Mouse (Mus musculus): ENCODE data around the gene Ormdl3. TPM values are rescaled to one million over a fixed set of nuclear protein-coding genes. Genes with fewer than 3 reads are reported as not detected.

Ormdl3 gene
- polyA plus RNA-seq, 1 experiment from 2014 or later, result 12.4 TPM

- Histone ChIP-seq H3K27ac (no peak overlapping the region), H3K4me3 (ENCODE audit: inconsistent target) (no peak overlapping the region), H3K36me3 (ENCODE audit: inconsistent target) (peaks cover 15% of the 10 kb centered on the region; the same call in 1 of the 2 replicates), H3K79me2 (ENCODE audit: inconsistent target) (peaks cover 27% of the 10 kb centered on the region)
- 61% methylated on average over 11 of the region's 12 CpGs for WGBS (ENCODE audit: missing documents)
Observed at GRCm38 (mm10) chr11:98582551-98583264, 4.5 kb downstream of the Ormdl3 start.

GRCm38 (mm10) chr11:98582030-98582388 lies 5.2 kb downstream of the Ormdl3 start:
- Histone ChIP-seq H3K27ac (no peak overlapping the region), H3K4me3 (ENCODE audit: inconsistent target) (no peak overlapping the region), H3K36me3 (ENCODE audit: inconsistent target) (peaks cover 15% of the 10 kb centered on the region; the same call in 1 of the 2 replicates), H3K79me2 (ENCODE audit: inconsistent target) (peaks cover 27% of the 10 kb centered on the region)
- 69% methylated on average over 8 of the region's 8 CpGs for WGBS (ENCODE audit: missing documents)

DNA sequence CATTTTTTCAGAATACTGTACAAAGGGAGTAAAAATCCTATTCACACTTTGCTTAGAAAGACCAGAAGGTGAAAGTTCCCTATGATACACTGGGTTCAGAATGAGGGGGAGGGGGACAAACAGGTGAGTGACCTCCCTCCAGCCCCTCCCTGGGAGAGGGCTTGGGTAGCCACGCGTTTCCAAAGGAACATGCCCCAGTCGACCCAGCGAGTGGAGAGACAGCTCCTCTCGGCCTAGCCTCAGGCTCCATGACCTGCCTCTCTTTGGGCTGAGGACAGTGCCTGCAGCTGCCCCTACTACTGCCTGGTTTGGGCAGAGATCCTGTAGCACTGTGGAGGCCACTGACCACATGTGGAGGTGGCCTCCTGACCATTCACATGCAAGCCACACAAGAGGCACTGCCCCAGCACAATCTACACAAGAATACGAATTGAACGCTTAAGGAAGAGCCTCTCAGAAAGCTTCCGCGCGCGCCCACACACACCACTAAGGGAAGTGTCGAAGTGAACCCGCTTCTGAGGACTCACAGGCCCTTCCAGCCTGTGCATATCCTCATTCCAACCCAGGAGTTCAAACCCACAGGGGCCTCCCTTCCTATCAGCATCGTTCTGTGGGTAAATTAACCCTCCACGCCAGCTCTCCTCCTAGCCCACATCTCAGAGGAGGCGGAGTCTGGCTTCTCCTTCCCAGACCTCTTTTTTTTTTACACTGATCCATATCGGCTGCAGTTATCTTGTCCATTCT lies 5.7 kb downstream of the Ormdl3 start:
- Histone ChIP-seq H3K36me3 (ENCODE audit: inconsistent target) (peaks cover 15% of the 10 kb centered on the region; the same call in 1 of the 2 replicates), H3K27ac (no peak overlapping the region), H3K79me2 (ENCODE audit: inconsistent target) (peaks cover 23% of the 10 kb centered on the region), H3K4me3 (ENCODE audit: inconsistent target) (no peak overlapping the region)
- 46% methylated on average over 16 of the region's 17 CpGs for WGBS (ENCODE audit: missing documents)

- WGBS (ENCODE audit: missing documents), result 63% methylated on average over 15 of the region's 16 CpGs
- Histone ChIP-seq H3K4me3 (ENCODE audit: inconsistent target) (no peak overlapping the region), H3K36me3 (ENCODE audit: inconsistent target) (peaks cover 15% of the 10 kb centered on the region; the same call in 1 of the 2 replicates), H3K79me2 (ENCODE audit: inconsistent target) (peaks cover 14% of the 10 kb centered on the region), H3K27ac (no peak overlapping the region)
Observed at GRCm38 (mm10) chr11:98580301-98581121, 6.7 kb downstream of the Ormdl3 start.

DNA sequence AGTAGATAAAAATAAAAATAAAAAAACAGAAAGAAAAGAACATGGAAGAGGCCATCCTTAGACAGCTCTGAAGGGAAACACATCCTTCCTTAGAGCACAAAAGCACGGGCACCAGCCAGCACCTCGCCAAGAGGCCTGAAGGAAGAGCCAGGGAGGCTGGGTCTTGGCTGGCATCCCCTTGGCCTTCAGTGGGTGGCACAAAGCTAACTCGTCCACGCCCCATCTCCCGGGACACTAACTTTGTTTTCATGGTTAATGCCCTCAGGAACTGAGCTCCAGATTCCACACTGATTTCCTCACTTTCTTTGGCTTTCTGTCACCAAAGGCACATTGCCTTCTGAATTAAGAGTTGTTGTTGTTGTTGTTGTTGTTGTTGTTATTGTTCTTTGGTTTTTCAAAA lies 9.4 kb downstream of the Ormdl3 start:
- Histone ChIP-seq H3K36me3 (ENCODE audit: inconsistent target) (peaks cover 8% of the 10 kb centered on the region; the same call in 1 of the 2 replicates), H3K79me2 (ENCODE audit: inconsistent target) (no peaks in the 10 kb centered on the region), H3K27ac (no peak overlapping the region), H3K4me3 (ENCODE audit: inconsistent target) (no peak overlapping the region)
- WGBS (ENCODE audit: missing documents), result 93% methylated on average over 5 of the region's 5 CpGs

DNA sequence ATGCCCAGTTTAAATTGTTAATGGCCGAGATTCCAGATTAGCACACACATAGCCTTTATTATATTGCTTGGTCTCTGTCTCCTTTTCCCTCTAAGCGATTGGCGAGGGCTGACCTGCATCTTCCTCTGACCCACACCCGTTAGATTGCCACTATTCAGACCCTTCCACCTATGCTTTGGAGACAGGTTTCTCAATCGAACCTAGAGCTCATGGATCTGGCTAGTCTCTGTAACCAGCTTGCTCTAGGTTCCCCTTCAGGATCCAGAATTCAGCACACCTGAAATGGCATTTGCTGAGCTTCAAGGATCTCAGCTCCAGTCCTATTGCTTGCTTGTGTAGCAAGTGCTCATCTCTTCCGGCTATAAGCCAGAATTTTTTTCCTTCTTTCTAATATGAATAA lies 17.7 kb downstream of the Ormdl3 start:
- no peak overlapping the region for H3K27ac ChIP-seq
- 84% methylated on average over 6 of the region's 6 CpGs for WGBS (ENCODE audit: missing documents)
- H3K79me2 ChIP-seq (ENCODE audit: inconsistent target), result no peaks in the 10 kb centered on the region
- no peak overlapping the region for H3K4me3 ChIP-seq (ENCODE audit: inconsistent target)
- no peaks in the 10 kb centered on the region for H3K36me3 ChIP-seq (ENCODE audit: inconsistent target)

- Histone ChIP-seq H3K36me3 (ENCODE audit: inconsistent target) (no peaks in the 10 kb centered on the region), H3K27ac (no peak overlapping the region), H3K79me2 (ENCODE audit: inconsistent target) (no peaks in the 10 kb centered on the region), H3K4me3 (ENCODE audit: inconsistent target) (no peak overlapping the region)
- 86% methylated on average over 8 of the region's 8 CpGs for WGBS (ENCODE audit: missing documents)
Observed at GRCm38 (mm10) chr11:98568326-98568725, 18.8 kb downstream of the Ormdl3 start.

- Histone ChIP-seq H3K4me3 (ENCODE audit: inconsistent target) (no peak overlapping the region), H3K27ac (no peak overlapping the region), H3K36me3 (ENCODE audit: inconsistent target) (no peaks in the 10 kb centered on the region), H3K79me2 (ENCODE audit: inconsistent target) (no peaks in the 10 kb centered on the region)
- WGBS (ENCODE audit: missing documents), result 54% methylated on average over 13 of the region's 13 CpGs
Observed at GRCm38 (mm10) chr11:98563921-98564414, 23.2 kb downstream of the Ormdl3 start.

DNA sequence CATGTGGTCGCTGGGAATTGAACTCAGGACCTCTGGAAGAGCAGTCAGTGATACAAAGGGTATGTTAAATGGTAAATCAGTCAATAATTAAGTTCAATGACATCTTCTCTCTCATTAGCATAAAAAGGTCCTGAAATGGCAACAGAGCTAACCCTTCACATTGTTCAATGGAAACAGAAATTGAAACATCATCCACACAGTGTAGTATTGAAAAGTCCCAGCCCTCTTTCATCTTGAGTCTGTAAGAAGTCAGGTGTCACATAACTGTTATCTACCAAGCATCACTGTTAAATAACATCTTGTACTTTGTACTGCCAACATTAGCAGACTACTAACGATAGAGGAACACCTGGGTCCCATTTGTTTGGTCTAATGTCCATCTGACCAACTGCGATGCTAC lies 24.1 kb downstream of the Ormdl3 start:
- WGBS (ENCODE audit: missing documents), result 91% methylated on average over 3 of the region's 3 CpGs
- Histone ChIP-seq H3K36me3 (ENCODE audit: inconsistent target) (no peaks in the 10 kb centered on the region), H3K79me2 (ENCODE audit: inconsistent target) (no peaks in the 10 kb centered on the region), H3K4me3 (ENCODE audit: inconsistent target) (no peak overlapping the region), H3K27ac (no peak overlapping the region)

DNA sequence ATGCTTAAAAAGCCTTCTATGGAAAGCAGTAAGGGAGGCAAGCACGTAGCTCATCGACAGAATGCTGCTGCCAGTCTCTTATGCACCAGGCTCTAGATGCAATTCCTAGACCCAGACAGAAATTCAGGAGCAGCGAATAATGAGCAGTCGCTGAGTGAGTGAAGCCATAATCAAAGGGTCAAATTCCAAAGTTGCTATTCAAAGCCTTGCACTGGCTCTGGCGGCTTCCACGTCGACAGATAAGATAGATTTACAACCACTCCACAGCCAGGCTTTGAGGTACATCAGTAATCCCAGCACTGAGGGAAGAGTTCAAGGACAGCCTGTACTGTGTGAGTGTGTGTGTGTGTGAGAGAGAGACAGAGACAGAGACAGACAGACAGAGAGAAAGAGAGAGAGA lies 26.2 kb downstream of the Ormdl3 start:
- WGBS (ENCODE audit: missing documents), result 84% methylated on average over 7 of the region's 7 CpGs
- H3K36me3 ChIP-seq (ENCODE audit: inconsistent target), result no peaks in the 10 kb centered on the region
- no peak overlapping the region for H3K4me3 ChIP-seq (ENCODE audit: inconsistent target)
- no peaks in the 10 kb centered on the region for H3K79me2 ChIP-seq (ENCODE audit: inconsistent target)
- no peak overlapping the region for H3K27ac ChIP-seq

GRCm38 (mm10) chr11:98555124-98555700 lies 32.0 kb downstream of the Ormdl3 start:
- H3K4me3 ChIP-seq (ENCODE audit: inconsistent target), result no peak overlapping the region
- WGBS (ENCODE audit: missing documents), result 67% methylated on average over 12 of the region's 12 CpGs
- no peaks in the 10 kb centered on the region for H3K79me2 ChIP-seq (ENCODE audit: inconsistent target)
- H3K27ac ChIP-seq, result no peak overlapping the region
- H3K36me3 ChIP-seq (ENCODE audit: inconsistent target), result no peaks in the 10 kb centered on the region

- no peak overlapping the region for H3K27ac ChIP-seq
- no peaks in the 10 kb centered on the region for H3K79me2 ChIP-seq (ENCODE audit: inconsistent target)
- 90% methylated on average over 3 of the region's 4 CpGs for WGBS (ENCODE audit: missing documents)
- H3K36me3 ChIP-seq (ENCODE audit: inconsistent target), result no peaks in the 10 kb centered on the region
- H3K4me3 ChIP-seq (ENCODE audit: inconsistent target), result no peak overlapping the region
Observed at GRCm38 (mm10) chr11:98553966-98554365, 33.2 kb downstream of the Ormdl3 start.

- under 1% methylated on average over 51 of the region's 51 CpGs for WGBS (ENCODE audit: missing documents)
- Histone ChIP-seq H3K79me2 (ENCODE audit: inconsistent target) (no peaks in the 10 kb centered on the region), H3K36me3 (ENCODE audit: inconsistent target) (no peaks in the 10 kb centered on the region), H3K4me3 (ENCODE audit: inconsistent target) (peak within 1 kb of the TSS; percentile 36), H3K27ac (no peak within 1 kb of the TSS)
Observed at GRCm38 (mm10) chr11:98550975-98551828, 36.0 kb downstream of the Ormdl3 start, which contains the start of gene Zpbp2. Gene Zpbp2, plus strand, starts transcription at chr11:98551097.
